Mouse (Mus musculus) lung, postnatal 0 days (tissue): ENCODE data around the gene Dhx29.

Experiments used
- CTCF ChIP-seq: IDR thresholded peaks from 2 replicates; pipeline ENCODE4 v1.5.1; 2016; ENCODE audit warnings: antibody characterized with exemption, mild to moderate bottlenecking
- EP300 ChIP-seq: IDR thresholded peaks from 2 replicates; pipeline ENCODE4 v1.6.1; 2016; ENCODE audit warnings: antibody characterized with exemption, mild to moderate bottlenecking, control low read depth

DNA sequence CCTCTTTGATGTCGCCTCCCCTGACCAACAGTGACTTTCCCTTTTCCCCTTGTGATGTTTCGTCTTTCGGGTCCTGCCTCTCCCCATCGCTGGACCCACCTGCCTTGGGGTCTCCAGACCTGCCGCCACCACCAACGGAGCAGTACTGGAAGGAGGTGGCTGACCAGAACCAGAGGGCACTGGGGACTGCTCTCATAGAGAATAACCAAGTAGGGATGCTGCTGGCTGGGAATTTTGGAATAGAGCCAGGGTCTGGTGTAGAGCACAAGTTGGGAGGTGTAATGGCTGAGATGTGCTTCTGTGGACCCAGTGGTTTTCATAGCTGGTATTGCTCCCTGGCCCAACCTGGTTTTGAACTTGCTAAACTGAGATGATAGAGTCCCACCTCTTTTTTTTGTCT is 70.1 kb downstream of the Dhx29 start:
- TF ChIP-seq CTCF (no peak), EP300 (no peak)
